Mouse (Mus musculus) left cerebral cortex, adult 11 months (tissue): ENCODE measurements around the gene Slc6a5.

Experiments used
- DNase-seq: peaks from one replicate; pipeline ENCODE4 v3.0.0; 2022; ENCODE audit warnings: low spot score

Gene Slc6a5

DNA sequence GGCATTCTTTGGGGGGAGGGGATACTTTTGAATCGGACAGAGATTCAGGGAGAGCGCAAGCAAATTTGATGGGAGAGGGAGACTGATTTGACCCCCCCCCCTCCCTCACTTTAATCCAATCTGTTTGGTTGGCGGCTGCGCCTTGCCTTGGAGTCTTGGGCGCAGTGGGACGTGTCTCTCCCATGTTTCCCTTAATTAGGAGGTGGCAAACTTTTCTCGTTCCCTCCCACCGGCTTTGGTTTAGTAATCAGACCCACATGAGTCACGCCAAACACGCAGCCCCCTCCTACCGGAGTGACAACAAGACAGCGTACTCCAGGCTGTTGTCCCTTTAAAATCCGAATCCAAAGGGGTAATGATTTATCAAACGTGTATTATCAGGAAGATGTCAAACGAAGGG lies at the start of gene Slc6a5:
Gene Slc6a5, plus strand, starts transcription at position 297 of the 400 bp plus-strand sequence.
- no peak for DNase-seq

DNA sequence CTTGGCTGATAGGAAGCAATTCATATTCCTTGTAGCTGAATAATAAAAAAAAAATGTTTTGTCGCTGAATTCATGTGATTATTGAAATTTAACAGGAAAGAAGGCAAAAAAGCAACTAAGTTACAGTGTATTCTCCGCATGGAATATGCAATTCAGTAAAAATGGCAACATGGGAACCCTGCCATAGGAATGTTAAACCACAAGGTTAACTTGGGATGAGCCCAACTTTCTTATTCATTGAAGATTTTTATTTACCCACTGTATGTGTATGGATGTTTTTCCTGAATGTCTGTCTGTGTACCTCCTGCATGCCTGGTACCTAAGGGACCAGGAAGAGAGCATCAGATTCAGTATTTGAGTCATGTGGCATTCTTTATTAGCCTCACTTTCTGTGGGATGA lies 48.8 kb upstream of the Slc6a5 start:
- DNase-seq: no peak

DNA sequence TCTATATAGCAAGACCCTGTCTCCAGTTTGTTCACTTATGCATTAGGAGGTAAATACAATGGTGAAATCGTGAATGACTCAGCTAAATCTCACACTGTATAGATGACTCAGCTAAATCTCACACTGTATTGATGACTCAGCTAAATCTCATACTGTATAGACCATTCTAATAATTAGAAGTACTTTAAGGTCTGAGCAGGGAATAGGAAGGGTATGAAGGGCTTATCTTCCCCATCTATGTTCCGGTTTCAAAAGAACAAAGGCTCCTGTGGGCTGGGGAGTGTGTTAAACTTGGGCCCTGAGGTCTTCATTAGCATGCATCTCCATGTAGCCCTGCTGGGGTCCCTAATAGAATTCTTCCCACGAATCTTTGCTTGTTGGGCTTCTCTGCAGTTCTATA lies 46.2 kb upstream of the Slc6a5 start:
- no peak for DNase-seq

DNA sequence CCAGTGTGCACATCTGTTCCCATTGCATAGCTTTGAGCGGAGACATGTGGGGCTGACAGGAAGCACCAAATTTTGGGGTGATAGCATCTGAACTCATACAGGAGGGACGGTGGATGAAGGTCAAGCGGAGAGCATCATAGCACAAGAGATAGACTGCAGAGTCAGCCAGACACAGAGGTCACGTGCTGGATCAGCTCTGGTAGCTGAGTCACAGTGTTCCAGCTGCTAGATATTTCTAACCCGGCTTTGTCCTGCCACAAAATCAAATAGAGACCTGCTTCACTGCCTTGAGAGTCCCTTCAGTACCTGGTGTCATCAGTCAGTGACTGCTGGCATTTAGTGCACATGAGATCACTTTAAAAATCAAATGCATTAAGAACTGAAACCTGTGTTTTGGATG lies 40.3 kb upstream of the Slc6a5 start:
- no peak for DNase-seq

DNA sequence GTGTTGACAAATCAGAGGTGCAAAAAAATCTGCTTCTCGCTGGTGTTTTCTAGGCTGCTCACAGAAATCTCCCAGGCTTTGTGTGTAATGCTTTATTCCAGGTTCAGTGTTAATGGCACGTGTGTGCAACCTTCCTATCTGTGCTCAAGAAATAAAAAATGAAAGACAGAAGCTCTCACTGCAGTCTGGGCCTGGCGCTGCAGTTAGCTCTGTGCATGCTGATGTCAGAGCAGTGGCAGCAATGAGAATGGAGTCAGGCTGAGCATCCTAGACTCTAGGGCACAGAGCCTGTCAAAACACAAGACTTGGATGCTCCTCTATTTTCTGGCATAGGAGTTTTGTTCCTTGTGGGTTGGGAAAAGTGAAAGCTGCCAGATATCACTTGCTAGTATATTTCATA lies 39.7 kb upstream of the Slc6a5 start:
- no peak for DNase-seq

DNA sequence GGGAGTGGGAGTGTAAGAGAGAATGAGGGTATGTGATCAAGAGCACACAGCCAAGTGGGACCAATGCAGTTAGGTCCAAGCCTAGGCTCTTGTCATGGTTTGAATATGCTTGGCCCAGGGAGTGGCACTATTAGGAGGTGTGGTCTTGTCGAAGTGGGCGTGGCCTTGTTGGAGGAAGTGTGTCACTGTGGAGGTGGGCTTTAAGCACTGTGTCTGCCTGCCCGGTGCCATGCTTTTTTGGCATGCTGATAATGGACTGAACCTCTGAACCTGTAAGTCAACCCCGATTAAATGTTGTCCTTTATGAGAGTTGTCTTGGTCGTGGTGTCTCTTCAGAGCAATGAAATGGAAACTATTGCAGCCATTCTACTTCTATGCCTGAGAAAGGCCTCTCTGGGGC lies 32.6 kb upstream of the Slc6a5 start:
- no peak for DNase-seq

DNA sequence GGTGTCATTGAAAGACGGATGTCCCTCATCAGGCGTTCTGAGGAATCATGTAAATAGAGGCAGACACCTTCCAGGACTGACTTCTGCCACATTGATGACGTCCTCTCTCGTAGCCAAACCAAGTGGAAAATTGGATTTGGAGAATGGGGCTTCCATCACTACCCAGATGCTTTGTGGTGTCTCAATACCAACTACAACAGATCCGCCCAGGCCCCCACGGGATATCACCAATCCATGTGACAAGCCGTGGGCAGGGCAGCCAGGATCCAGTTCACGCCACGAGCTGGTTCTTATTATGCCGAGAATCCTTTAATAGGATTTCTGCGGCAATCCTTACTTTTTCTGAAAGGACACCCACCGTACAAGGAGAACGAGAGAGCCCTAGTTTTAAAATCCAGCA lies 30.9 kb upstream of the Slc6a5 start:
- DNase-seq: no peak

DNA sequence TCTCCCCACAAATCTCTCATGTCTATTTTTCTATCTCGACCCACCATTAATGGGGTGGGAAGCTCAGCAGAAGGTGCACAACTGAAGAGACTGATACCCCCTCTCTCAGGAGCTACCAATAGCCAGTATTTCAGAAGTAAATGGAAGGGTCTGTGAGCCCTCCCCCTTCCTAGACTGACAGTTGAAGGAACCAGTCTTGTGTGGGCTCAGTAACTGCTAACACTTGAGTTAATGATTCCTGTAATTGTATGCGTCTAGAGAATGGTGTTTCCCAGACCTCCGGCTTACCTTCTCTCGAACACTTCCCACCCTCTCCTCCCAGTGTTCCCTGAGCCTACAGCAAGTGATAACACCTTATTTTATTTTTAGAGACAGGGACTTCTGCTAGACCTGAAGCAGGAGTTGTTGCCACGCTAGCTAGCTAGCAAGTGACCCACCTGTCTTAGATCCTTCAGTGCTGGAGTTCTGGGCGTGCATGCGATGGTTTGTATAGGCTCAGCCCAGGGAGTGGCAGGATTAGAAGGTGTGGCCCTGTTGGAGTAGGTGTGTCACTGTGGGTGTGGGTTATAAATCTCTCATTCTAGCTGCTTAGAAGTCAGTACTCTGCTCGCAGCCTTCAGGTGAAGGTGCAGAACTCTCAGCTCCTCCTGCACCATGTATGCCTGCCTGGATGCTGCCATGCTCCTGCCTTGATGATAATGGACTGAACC lies 29.8 kb upstream of the Slc6a5 start:
- no peak for DNase-seq

DNA sequence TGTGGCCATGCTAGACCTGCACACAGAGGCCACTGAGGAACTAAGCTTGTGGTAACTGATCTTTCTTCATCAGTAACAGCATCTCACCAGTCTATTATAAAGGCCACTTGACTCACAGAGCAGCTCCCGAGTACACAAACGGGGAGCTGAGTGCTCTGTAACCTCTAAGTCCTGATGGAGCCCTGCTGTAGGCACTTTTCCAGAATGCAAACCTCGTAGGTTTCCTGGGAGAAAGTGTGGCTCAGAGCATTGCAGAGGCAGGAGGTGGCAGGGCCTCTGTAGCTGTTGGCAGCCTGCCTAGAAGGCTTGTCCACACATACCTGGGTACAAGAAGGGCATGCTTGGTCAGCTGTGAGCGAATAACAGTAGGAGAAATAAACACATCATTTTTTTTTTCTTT lies 27.7 kb upstream of the Slc6a5 start:
- DNase-seq: no peak

DNA sequence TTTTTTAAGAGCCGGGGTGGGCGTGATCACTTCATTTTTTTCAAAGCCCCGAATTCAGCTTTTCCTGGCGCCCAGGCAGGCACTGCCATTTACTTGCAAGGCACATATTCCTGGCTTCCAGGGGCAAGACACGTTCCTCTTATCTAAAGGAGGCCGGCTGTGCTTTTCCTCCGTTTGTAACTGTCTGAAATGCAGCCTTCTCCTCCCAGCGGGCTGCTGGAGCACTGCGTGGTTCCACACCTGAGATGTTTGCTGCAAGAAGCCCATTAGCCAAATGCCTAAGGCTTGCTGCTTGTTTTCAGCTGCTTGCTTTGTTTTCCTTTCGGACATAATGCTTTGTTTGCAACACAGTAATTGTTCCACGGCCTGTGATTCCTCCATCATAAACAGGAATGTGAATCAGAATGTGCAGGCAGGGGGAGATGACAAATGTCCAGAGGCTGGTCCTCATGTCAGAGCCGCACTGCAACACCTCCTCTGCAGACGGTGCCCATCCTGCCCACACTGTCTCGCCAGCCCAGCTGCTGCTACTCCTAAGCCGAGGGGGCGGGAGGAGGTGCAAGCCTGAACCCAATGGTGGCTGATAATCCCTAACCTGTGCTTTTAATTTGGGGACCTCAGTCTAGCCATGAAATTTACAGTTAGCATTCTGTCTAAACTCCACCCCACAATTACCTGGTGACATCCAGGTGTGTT lies 27.1 kb upstream of the Slc6a5 start:
- no peak for DNase-seq

DNA sequence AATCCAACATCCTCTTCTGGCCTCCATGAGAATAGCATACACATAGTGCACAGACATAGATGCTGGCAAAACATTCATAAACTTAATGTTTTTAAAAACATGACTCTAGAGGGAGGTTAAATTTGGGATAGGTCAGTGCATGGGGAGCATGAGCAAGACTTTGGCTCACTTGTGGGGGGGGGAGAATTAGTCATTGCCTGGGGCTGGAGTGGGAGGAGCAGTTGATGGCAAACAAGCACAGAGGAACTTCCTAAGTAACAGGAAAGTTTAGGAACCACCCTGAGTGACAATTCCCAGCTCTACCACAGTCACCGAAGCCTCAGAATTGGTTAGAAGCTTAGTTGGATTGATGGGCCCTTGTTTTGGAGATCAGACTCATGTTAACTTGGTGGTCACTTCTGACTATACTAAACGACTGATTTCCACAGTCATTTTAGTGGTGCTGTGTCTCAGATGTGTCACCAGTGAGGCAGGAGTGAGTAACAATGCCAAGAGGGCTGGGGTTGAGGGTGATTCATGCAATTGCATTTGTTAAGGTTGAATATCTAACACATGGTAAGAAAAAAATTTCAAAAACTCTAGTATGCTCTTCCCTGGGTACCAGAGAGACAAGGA lies 22.1 kb upstream of the Slc6a5 start:
- no peak for DNase-seq

DNA sequence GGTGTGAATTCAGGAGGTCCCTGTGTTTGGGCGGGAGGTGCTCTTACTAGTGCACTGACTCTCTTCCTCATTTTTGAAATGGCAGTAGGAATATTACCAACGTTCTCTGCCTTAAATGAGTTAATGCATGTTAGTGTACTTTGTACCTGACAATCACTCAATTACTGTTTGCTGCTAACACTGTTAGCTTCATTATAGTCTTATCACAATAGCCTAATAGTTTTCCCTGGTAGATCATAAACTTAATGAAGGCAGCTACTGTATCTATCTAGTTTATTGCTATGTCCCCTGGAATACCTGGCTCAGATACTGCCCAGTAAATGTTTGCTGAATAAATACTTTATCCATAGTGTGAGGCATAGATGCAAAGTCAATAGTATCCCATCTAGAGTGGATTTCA lies 15.2 kb upstream of the Slc6a5 start:
- no peak for DNase-seq

DNA sequence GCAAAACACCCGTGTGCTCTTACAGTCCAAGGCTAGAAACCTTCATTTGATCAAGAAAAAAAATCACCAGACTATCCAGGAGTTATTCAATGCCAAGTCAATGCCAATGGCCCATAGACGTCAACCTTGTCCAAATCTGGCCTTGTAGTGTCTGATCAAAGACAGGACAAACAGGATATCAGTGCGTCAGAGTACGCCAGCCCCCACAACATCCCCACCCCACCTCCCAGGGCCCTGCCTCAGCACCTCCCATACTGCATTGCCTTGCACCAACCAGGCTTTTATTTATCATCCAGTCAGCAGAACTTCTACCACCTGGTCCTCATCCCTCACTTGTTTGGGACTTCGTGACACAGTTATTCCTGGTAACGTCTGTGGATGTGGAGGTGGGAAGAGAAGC lies 14.7 kb upstream of the Slc6a5 start:
- DNase-seq: no peak

DNA sequence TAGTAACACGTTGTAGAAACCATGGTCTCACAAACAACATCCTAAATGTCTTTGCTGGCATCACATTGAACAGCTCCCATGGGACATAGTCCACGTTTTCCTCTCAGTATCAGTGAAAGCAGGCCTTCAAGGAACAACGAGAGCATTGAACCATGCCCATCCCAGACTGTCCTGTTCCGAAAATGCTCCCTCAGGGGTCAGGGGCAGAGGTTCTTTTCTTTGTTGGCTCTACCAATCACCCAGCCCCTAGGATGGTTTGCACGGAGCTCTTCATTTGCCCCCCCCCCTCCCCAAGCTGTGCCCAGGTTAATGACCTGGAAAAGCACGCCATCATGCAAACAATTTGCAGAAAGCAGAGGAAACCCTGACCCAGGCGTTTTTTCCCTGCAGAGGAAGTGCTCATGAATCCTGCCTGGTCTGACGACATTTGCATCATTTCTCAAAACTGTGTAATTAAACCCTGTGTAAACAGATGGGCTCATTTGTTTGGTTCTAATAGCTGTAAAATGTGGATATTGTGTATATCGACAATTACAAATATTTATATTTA lies 7.9 kb upstream of the Slc6a5 start:
- DNase-seq: no peak

DNA sequence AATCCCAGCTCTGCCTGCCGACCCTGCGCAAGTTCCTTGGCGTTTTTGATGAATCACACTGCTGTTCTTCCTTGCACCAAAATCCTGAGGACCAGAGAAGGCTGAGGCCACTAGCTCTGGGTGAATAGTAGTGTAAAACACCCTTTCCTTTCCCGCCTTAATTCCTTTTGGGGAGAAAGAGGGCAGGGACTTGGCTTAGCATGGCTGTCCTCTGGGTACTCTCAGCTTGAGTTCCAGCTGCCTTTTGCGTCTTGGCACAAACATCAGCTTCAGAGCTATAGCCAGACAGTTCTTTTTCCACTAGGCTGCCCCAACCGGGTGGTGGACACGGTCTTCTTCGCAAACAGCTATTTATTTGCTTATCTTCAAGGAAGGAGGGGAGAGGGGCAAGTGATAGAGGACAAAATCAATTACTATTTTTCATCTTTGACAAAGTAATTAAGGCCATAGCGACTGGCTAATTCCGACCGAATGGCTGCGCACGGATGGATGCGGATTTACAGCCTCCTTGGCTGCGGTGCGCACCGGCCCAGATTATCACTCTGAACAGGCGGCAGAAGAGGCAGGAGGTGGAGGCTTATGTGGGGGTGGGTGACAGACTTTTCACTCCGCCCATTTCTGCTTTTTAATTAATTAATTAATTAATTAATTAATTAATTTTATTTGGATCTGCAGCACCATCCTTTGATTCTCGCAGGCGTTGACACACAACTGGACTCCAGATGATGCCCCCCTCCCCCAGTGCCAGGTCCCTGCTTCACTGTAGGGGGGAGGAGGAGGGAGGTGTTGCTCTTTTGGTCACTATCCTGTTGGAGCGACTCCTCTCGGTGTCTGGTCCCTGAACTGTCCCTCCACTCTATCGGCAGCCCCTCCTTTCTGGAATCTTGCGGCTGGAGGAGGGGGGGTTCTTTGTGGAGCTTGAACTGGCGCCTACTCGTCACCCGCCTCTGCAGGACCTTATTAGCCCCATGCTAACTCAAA lies 2.5 kb upstream of the Slc6a5 start:
- DNase-seq: no peak

DNA sequence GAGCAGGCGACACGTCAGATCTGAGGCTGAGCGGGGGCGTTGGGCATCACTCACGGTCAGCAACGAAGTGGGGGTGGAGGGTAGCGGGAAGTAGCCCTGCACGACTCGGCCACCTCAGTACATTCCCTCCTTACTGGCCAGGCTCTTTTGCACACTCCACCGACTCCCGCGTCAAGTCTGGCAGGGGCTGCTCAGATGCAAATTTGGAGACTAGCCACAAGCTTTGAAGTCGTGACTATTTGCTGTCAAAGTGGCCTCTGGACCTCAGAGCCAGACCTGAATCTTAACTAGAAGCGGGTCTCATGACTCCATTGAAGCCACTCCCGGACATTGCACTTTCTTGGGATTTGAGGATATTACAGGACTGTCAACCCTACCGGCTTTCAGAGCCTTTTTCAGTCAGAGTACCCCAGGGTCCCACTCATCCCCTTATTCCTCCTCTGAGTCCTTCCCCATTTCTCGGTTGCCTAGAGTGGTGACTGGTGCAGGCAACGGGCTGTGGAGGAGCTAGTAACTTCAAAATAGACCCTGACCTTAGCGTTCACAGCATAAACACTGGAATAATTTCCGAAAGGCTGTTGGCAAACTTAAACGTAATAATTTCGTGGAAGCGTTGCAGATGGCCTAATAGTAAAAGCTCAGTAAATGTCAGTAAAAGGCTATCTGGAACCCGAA lies 1.6 kb upstream of the Slc6a5 start:
- no peak for DNase-seq

DNA sequence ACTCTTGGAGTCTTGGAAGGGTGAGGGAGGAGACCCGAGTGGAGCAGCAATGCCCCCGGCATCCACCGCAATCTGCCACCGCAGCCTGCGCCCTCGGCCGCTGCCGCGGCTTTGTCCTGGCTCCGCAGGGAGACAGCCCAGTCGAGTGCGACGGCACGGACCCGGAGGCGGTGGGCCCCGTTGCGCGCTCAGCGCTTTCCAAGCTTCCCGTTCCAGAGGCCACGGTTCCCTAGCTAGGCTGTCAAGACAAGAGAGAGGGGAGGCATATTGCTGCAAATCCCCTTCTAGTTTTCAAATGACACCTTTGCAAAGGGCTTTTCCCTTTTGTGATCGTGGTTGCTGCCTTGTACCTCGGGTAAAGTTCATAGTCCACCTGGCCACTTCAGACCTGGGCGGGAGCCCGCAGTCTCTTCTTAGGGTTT lies 945 bp upstream of the Slc6a5 start:
- DNase-seq: no peak

DNA sequence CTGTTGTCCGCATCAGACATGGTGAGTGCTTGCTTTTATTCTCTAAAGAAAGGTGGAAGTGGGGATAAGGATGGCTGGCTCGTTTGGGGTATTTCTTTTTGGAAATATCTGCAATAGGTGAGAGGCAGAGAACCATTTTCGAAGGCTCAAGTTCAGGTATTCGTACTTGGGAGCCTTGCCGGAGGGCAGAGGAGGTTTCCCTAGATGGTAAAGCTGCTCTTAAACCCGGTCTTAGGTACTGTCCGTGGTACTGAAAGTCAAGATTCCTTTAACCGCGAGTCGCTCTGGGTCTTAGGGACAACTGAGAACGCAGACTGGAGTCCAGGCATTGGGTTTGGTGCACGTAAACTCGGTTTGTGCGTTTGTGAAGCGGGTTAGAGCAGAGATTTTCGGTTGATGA lies 415 bp downstream of the Slc6a5 start:
- DNase-seq: no peak

DNA sequence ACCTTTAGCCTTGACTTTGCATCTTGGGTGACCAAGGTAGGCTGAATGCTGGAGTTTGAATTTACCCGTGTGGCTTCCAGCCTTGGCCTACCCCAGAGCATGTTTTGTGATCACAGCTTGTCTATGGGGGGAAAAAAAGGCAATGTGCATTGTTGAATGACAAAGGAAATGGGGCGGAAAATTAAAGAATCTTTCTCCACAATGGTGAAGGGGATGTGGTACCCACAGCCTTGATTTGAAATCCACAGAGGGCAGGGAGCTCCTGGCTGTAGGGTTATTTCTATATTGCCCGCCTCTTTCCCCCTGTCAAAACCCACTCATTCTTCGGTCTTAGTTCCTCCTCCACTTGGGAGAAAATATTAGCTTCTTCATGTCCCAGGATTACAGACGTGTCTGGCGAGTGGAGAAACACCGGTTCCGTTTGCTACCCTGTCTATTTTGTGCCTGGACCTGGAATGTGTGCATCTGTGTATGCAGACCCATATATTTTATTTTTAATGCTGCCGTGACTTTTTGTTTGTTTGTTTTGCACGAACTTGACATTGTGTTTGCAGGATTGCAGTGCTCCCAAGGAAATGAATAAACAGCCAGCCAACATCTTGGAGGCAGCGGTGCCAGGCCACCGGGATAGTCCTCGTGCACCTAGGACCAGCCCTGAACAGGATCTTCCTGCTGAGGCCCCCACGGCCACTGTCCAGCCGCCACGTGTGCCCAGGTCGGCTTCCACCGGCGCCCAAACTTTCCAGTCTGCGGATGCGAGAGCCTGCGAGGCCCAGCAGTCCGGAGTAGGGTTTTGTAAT lies 1.4 kb downstream of the Slc6a5 start:
- no peak for DNase-seq

DNA sequence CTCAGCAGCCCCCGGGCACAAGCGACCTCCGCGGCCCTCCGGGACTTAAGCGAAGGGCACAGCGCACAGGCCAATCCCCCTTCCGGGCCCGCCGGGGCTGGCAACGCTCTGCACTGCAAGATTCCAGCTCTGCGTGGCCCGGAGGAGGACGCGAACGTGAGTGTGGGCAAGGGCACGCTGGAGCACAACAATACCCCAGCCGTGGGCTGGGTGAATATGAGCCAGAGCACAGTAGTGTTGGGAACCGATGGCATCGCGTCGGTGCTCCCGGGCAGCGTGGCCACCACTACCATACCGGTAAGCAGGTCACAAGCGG lies 2.0 kb downstream of the Slc6a5 start:
- DNase-seq: no peak

DNA sequence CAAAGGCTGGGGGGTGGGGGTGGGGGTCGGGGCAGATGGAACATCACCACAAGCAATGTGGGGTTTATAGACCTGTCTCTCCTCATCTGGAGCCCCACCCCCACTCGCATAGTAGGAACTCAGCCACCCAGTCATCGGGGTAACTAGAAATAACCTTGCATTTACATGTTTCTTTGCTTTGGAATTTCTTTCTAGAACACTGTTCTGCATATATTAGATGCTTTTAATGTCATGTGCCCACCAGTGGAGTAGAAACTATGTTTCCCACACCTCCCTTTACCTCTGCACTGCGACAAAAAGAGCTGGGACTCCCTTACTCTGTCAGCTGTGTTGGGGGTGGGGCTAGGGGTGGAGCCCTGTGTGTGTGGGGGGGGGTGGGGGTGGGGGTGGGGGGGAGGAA lies 3.2 kb downstream of the Slc6a5 start:
- no peak for DNase-seq
